Mouse (Mus musculus) megakaryocyte, embryonic 14.5 days (primary cell): ENCODE measurements around the gene Trim69.

Source experiments
- FLI1 ChIP-seq: IDR thresholded peaks from 2 replicates; pipeline ENCODE4 v1.6.1; 2012; ENCODE audit warnings: low read length, inconsistent platforms, mixed read lengths
- GATA1 ChIP-seq: IDR thresholded peaks from 3 replicates; pipeline ENCODE4 v1.6.1; 2012; ENCODE audit warnings: mixed read lengths, low read length, inconsistent platforms, borderline replicate concordance

- no peak for TF ChIP-seq GATA1
- TF ChIP-seq FLI1 = no peak
Measured at GRCm38 (mm10) chr2:122160680-122161079, at the start of gene Trim69.
